Mouse (Mus musculus): ENCODE results near the gene Prkag1. TPM values are rescaled to one million over a fixed set of nuclear protein-coding genes. Genes with fewer than 3 reads are reported as not detected.

Gene Prkag1
- total RNA-seq, 1 experiment from 2014 or later: 115 TPM

- ATAC-seq (replicated peaks in 1 of 2; ENCODE audit: insufficient read depth in 1 of 2, low FRiP score in 2 of 2, low TSS enrichment in 1 of 2, low read depth in 1 of 2, poor library complexity in 2 of 2, severe bottlenecking in 2 of 2): peak in 1 of 2 experiments; percentile 50; a peak in 2 of 4 replicates
Observed at GRCm38 (mm10) chr15:98787930-98788329, 43.4 kb downstream of the Prkag1 start.

- ATAC-seq (replicated peaks in 1 of 2; ENCODE audit: insufficient read depth in 1 of 2, low FRiP score in 2 of 2, low TSS enrichment in 1 of 2, low read depth in 1 of 2, poor library complexity in 2 of 2, severe bottlenecking in 2 of 2): no peak
Observed at GRCm38 (mm10) chr15:98785744-98786143, 45.6 kb downstream of the Prkag1 start.

GRCm38 (mm10) chr15:98781166-98781565 is 50.2 kb downstream of the Prkag1 start:
- no peak for ATAC-seq (replicated peaks in 1 of 2; ENCODE audit: insufficient read depth in 1 of 2, low FRiP score in 2 of 2, low TSS enrichment in 1 of 2, low read depth in 1 of 2, poor library complexity in 2 of 2, severe bottlenecking in 2 of 2)

GRCm38 (mm10) chr15:98780573-98780972 is 50.7 kb downstream of the Prkag1 start:
- no peak for ATAC-seq (replicated peaks in 1 of 2; ENCODE audit: insufficient read depth in 1 of 2, low FRiP score in 2 of 2, low TSS enrichment in 1 of 2, low read depth in 1 of 2, poor library complexity in 2 of 2, severe bottlenecking in 2 of 2)

GRCm38 (mm10) chr15:98780075-98780474 is 51.2 kb downstream of the Prkag1 start:
- no peak for ATAC-seq (replicated peaks in 1 of 2; ENCODE audit: insufficient read depth in 1 of 2, low FRiP score in 2 of 2, low TSS enrichment in 1 of 2, low read depth in 1 of 2, poor library complexity in 2 of 2, severe bottlenecking in 2 of 2)

GRCm38 (mm10) chr15:98778806-98779205 is 52.5 kb downstream of the Prkag1 start:
- ATAC-seq (replicated peaks in 1 of 2; ENCODE audit: insufficient read depth in 1 of 2, low FRiP score in 2 of 2, low TSS enrichment in 1 of 2, low read depth in 1 of 2, poor library complexity in 2 of 2, severe bottlenecking in 2 of 2): peak; percentile 30 to 41; a peak in 3 of 4 replicates

- ATAC-seq (replicated peaks in 1 of 2; ENCODE audit: insufficient read depth in 1 of 2, low FRiP score in 2 of 2, low TSS enrichment in 1 of 2, low read depth in 1 of 2, poor library complexity in 2 of 2, severe bottlenecking in 2 of 2): 0 out of 4 replicates have a peak, but pooled peaks of 1 of the 2 experiments have one; percentile 30
Observed at GRCm38 (mm10) chr15:98778191-98778770, 53.0 kb downstream of the Prkag1 start.

- ATAC-seq (replicated peaks in 1 of 2; ENCODE audit: insufficient read depth in 1 of 2, low FRiP score in 2 of 2, low TSS enrichment in 1 of 2, low read depth in 1 of 2, poor library complexity in 2 of 2, severe bottlenecking in 2 of 2): no peak
Observed at GRCm38 (mm10) chr15:98777762-98778161, 53.6 kb downstream of the Prkag1 start, which contains the start of gene Wnt10b. Gene Wnt10b (minus strand): TSS chr15:98778150.

GRCm38 (mm10) chr15:98777005-98777616 is 54.2 kb downstream of the Prkag1 start:
- ATAC-seq (replicated peaks in 1 of 2; ENCODE audit: insufficient read depth in 1 of 2, low FRiP score in 2 of 2, low TSS enrichment in 1 of 2, low read depth in 1 of 2, poor library complexity in 2 of 2, severe bottlenecking in 2 of 2): no peak

- ATAC-seq (replicated peaks in 1 of 2; ENCODE audit: insufficient read depth in 1 of 2, low FRiP score in 2 of 2, low TSS enrichment in 1 of 2, low read depth in 1 of 2, poor library complexity in 2 of 2, severe bottlenecking in 2 of 2): no peak; a peak in 1 of 4 replicates
Observed at GRCm38 (mm10) chr15:98776280-98777004, 54.9 kb downstream of the Prkag1 start.

GRCm38 (mm10) chr15:98775533-98775932 is 55.8 kb downstream of the Prkag1 start:
- no peak for ATAC-seq (replicated peaks in 1 of 2; ENCODE audit: insufficient read depth in 1 of 2, low FRiP score in 2 of 2, low TSS enrichment in 1 of 2, low read depth in 1 of 2, poor library complexity in 2 of 2, severe bottlenecking in 2 of 2)

- ATAC-seq (replicated peaks in 1 of 2; ENCODE audit: insufficient read depth in 1 of 2, low FRiP score in 2 of 2, low TSS enrichment in 1 of 2, low read depth in 1 of 2, poor library complexity in 2 of 2, severe bottlenecking in 2 of 2): no peak
Observed at GRCm38 (mm10) chr15:98774096-98774495, 57.2 kb downstream of the Prkag1 start.

- peak; percentile 70 to 83 for ATAC-seq (replicated peaks in 1 of 2; ENCODE audit: insufficient read depth in 1 of 2, low FRiP score in 2 of 2, low TSS enrichment in 1 of 2, low read depth in 1 of 2, poor library complexity in 2 of 2, severe bottlenecking in 2 of 2)
Observed at GRCm38 (mm10) chr15:98772511-98773211, 58.7 kb downstream of the Prkag1 start.

- ATAC-seq (replicated peaks in 1 of 2; ENCODE audit: insufficient read depth in 1 of 2, low FRiP score in 2 of 2, low TSS enrichment in 1 of 2, low read depth in 1 of 2, poor library complexity in 2 of 2, severe bottlenecking in 2 of 2): no peak
Observed at GRCm38 (mm10) chr15:98771813-98772425, 59.4 kb downstream of the Prkag1 start.

GRCm38 (mm10) chr15:98768259-98768658 is 63.1 kb downstream of the Prkag1 start:
- no peak for ATAC-seq (replicated peaks in 1 of 2; ENCODE audit: insufficient read depth in 1 of 2, low FRiP score in 2 of 2, low TSS enrichment in 1 of 2, low read depth in 1 of 2, poor library complexity in 2 of 2, severe bottlenecking in 2 of 2)

- ATAC-seq (replicated peaks in 1 of 2; ENCODE audit: insufficient read depth in 1 of 2, low FRiP score in 2 of 2, low TSS enrichment in 1 of 2, low read depth in 1 of 2, poor library complexity in 2 of 2, severe bottlenecking in 2 of 2): no peak
Observed at GRCm38 (mm10) chr15:98765929-98766328, 65.4 kb downstream of the Prkag1 start.
